Mouse (Mus musculus) thymus, postnatal 0 days (tissue): ENCODE data around the gene Bdh1. TPM values are rescaled to one million over a fixed set of nuclear protein-coding genes. Genes with fewer than 3 reads are reported as not detected.
A peak's percentile ranks its signal among the peaks of the same experiment; 100 is the strongest.

Experiments
- DNase-seq: peaks from one replicate; pipeline ENCODE4 v3.0.0-alpha.2; 2015; ENCODE audit warnings: low spot score
- polyA plus RNA-seq: library from polyadenylated mRNA; unstranded; fragments of >200 nt; fragmentation: Nextera tagmentation; extraction: Ambion mirVana; gene quantifications from 2 replicates; pipeline ENCODE4 v1.2.1, GENCODE M21; 2015

The Bdh1 gene
- polyA plus RNA-seq, 1 experiment from 2014 or later, result 78.6 TPM

- DNase-seq, result no peak
Observed at GRCm38 (mm10) chr16:31428335-31428674, 6.2 kb downstream of the Bdh1 start.

- peak; percentile 85 for DNase-seq
Observed at GRCm38 (mm10) chr16:31428675-31429470, 6.8 kb downstream of the Bdh1 start.

GRCm38 (mm10) chr16:31429471-31430155 is 7.5 kb downstream of the Bdh1 start:
- DNase-seq, result peak; percentile 92

- DNase-seq, result no peak
Observed at GRCm38 (mm10) chr16:31433466-31434110, 11.5 kb downstream of the Bdh1 start.

- DNase-seq, result no peak
Observed at GRCm38 (mm10) chr16:31435146-31435545, 13.1 kb downstream of the Bdh1 start.

GRCm38 (mm10) chr16:31436085-31436484 is 14.0 kb downstream of the Bdh1 start:
- DNase-seq, result no peak

GRCm38 (mm10) chr16:31437358-31437757 is 15.3 kb downstream of the Bdh1 start:
- no peak for DNase-seq

- no peak for DNase-seq
Observed at GRCm38 (mm10) chr16:31439529-31439928, 17.4 kb downstream of the Bdh1 start.

- no peak for DNase-seq
Observed at GRCm38 (mm10) chr16:31440046-31440445, 18.0 kb downstream of the Bdh1 start.

- no peak for DNase-seq
Observed at GRCm38 (mm10) chr16:31444521-31444920, 22.4 kb downstream of the Bdh1 start.

- DNase-seq, result no peak
Observed at GRCm38 (mm10) chr16:31446067-31446853, 24.2 kb downstream of the Bdh1 start.

- no peak for DNase-seq
Observed at GRCm38 (mm10) chr16:31449973-31450372, 27.9 kb downstream of the Bdh1 start.

- no peak for DNase-seq
Observed at GRCm38 (mm10) chr16:31451235-31451634, 29.2 kb downstream of the Bdh1 start.

GRCm38 (mm10) chr16:31452467-31452866 is 30.4 kb downstream of the Bdh1 start:
- DNase-seq, result no peak

GRCm38 (mm10) chr16:31454013-31454412 is 31.9 kb downstream of the Bdh1 start:
- no peak for DNase-seq

GRCm38 (mm10) chr16:31455276-31456045 is 33.4 kb downstream of the Bdh1 start:
- DNase-seq, result no peak

GRCm38 (mm10) chr16:31458229-31458918 is 36.3 kb downstream of the Bdh1 start:
- peak; percentile 69 for DNase-seq

- no peak for DNase-seq
Observed at GRCm38 (mm10) chr16:31459968-31460461, 37.9 kb downstream of the Bdh1 start.

- DNase-seq, result no peak
Observed at GRCm38 (mm10) chr16:31460506-31460905, 38.4 kb downstream of the Bdh1 start.

GRCm38 (mm10) chr16:31461046-31461445 is 39.0 kb downstream of the Bdh1 start:
- DNase-seq, result no peak
